Mouse (Mus musculus): Measurements from ENCODE around the gene Tmem213. TPM values are rescaled to one million over a fixed set of nuclear protein-coding genes. Genes with fewer than 3 reads are reported as not detected.
A peak's percentile ranks its signal among the peaks of the same experiment; 100 is the strongest.

Tmem213 gene
- polyA plus RNA-seq, 1 experiment from 2014 or later, result not detected

DNA sequence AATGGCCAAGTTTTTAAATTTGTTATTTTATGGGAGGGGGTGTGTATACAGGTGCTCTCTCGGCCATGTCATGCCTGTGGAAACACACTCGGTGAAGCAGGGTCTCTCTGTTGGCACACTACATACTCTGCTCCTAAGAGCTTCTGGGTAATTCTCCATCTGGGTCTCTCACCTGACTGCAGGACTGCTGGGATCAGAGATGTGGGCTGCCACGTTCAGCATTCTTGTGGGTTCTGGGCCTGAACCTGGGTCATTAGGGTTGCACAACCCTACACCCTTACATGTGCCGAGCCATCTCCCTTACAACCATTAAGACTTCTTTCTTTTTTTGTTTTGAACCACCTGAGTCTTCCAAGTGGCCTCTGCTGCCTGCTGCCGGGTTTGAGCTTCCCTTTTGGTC lies 12.8 kb downstream of the Tmem213 start:
- 63% methylated on average over 5 of the region's 5 CpGs for WGBS (ENCODE audit: insufficient replicate concordance)
- TF ChIP-seq EP300 (IDR thresholded peaks at IDR 0.05; ENCODE audit: low read depth), result no peak
- Histone ChIP-seq H3K27ac (ENCODE audit: low read depth) (peak overlapping the region; percentile 74), H3K9ac (replicated peaks) (no peak overlapping the region), H3K4me1 (ENCODE audit: insufficient read depth) (peaks cover 12% of the 10 kb centered on the region), H3K27me3 (ENCODE audit: insufficient read depth, low read length) (no peaks in the 10 kb centered on the region), H3K36me3 (replicated peaks; ENCODE audit: insufficient read depth, low read length) (no peaks in the 10 kb centered on the region), H3K9me3 (ENCODE audit: low read length) (no peaks in the 10 kb centered on the region), H3K4me2 (ENCODE audit: low read depth, low read length) (peak overlapping the region; percentile 22; the same call in 1 of the 2 replicates), H3K4me3 (ENCODE audit: low read depth, low read length) (no peak overlapping the region)
- DNase-seq (no peak), ATAC-seq (no peak)

DNA sequence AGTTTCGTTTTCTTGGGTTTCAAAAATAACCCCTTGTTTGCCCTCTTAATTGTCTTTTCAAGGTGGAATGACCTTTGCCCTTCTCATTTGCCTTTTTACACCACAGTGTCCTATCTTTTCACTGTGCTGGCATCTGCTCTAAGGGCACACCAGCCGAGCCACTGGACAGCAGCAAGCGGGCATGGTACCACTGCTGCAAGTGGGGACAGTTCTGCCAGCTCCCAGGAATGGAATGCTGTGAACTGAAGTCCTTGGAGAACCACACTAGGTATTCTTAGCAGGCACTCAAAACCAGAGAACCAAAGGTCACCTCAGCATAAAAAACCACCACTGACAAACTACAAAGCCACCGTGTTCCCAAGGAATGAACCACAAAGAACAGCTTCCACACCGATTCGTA lies 13.7 kb downstream of the Tmem213 start:
- Histone ChIP-seq H3K9ac (replicated peaks) (no peak overlapping the region), H3K4me1 (ENCODE audit: insufficient read depth) (peaks cover 12% of the 10 kb centered on the region), H3K36me3 (replicated peaks; ENCODE audit: insufficient read depth, low read length) (no peaks in the 10 kb centered on the region), H3K27me3 (ENCODE audit: insufficient read depth, low read length) (no peaks in the 10 kb centered on the region), H3K27ac (ENCODE audit: low read depth) (peak overlapping the region; percentile 74), H3K4me2 (ENCODE audit: low read depth, low read length) (peak overlapping the region; percentile 19; the same call in 1 of the 2 replicates), H3K9me3 (ENCODE audit: low read length) (no peaks in the 10 kb centered on the region), H3K4me3 (ENCODE audit: low read depth, low read length) (no peak overlapping the region)
- ATAC-seq (no peak), DNase-seq (no peak)
- WGBS (ENCODE audit: insufficient replicate concordance), result 56% methylated on average over 6 of the region's 6 CpGs
- TF ChIP-seq EP300 (IDR thresholded peaks at IDR 0.05; ENCODE audit: low read depth), result no peak
- no peak for TF ChIP-seq CTCF (IDR thresholded peaks at IDR 0.05; ENCODE audit: low read depth)

GRCm38 (mm10) chr6:38123471-38124206 lies 14.6 kb downstream of the Tmem213 start:
- no peak overlapping the region for H3K4me3 ChIP-seq (ENCODE audit: low read depth, low read length)
- H3K4me2 ChIP-seq (ENCODE audit: low read depth, low read length), result no peak overlapping the region
- 72% methylated on average over 18 of the region's 18 CpGs for WGBS (ENCODE audit: insufficient replicate concordance)
- no peaks in the 10 kb centered on the region for H3K27me3 ChIP-seq (ENCODE audit: insufficient read depth, low read length)
- ATAC-seq (no peak), DNase-seq (no peak)
- H3K9ac ChIP-seq (replicated peaks), result no peak overlapping the region
- TF ChIP-seq EP300 (IDR thresholded peaks at IDR 0.05; ENCODE audit: low read depth), result no peak
- peaks cover 12% of the 10 kb centered on the region for H3K4me1 ChIP-seq (ENCODE audit: insufficient read depth)
- H3K9me3 ChIP-seq (ENCODE audit: low read length), result no peaks in the 10 kb centered on the region
- H3K36me3 ChIP-seq (replicated peaks; ENCODE audit: insufficient read depth, low read length), result no peaks in the 10 kb centered on the region
- peak overlapping the region; percentile 29; the same call in 1 of the 2 replicates for H3K27ac ChIP-seq (ENCODE audit: low read depth)

DNA sequence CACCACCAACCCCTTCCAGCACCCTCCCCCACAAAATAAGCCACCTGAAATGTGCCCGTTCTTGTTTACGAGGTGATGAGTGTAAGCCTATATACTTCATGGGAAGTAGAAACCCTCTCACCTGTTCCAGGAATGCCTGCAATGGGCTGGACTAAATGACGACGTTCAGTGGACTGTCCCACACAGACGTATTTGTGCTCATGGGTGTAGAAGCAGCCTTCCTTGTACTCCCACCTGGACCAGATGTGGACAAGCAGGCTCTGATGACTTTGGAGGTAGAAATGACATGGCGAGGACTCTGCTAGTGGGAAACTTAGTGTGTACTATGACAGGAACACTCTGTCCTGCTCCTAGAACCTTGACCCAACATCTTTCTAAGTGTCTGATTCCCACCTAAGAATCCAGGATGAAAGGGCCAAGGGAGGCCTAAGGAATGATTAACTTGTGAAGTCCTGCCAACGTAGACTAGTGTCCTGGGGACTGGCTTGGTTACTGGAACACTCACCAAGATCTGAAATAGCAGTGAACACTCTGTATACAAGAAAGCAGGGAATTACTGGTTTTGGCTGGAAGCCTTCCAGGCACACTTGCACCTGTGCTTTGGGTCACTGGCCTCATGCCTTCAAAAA lies 15.3 kb downstream of the Tmem213 start, which contains the start of gene Atp6v0a4:
Gene Atp6v0a4 (minus strand): TSS at position 380 of the 629 bp plus-strand sequence.
- TF ChIP-seq CTCF (IDR thresholded peaks at IDR 0.05; ENCODE audit: low read depth) (no peak), EP300 (IDR thresholded peaks at IDR 0.05; ENCODE audit: low read depth) (no peak)
- Histone ChIP-seq H3K27ac (ENCODE audit: low read depth) (peak within 1 kb of the TSS; percentile 29; the same call in 1 of the 2 replicates), H3K27me3 (ENCODE audit: insufficient read depth, low read length) (no peaks in the 10 kb centered on the region), H3K4me1 (ENCODE audit: insufficient read depth) (peaks cover 12% of the 10 kb centered on the region), H3K4me3 (ENCODE audit: low read depth, low read length) (no peak within 1 kb of the TSS), H3K4me2 (ENCODE audit: low read depth, low read length) (no peak within 1 kb of the TSS), H3K36me3 (replicated peaks; ENCODE audit: insufficient read depth, low read length) (no peaks in the 10 kb centered on the region), H3K9ac (replicated peaks) (no peak within 1 kb of the TSS), H3K9me3 (ENCODE audit: low read length) (no peaks in the 10 kb centered on the region)
- no peak for DNase-seq
- no peak for ATAC-seq
- 74% methylated on average over 7 of the region's 7 CpGs for WGBS (ENCODE audit: insufficient replicate concordance)

DNA sequence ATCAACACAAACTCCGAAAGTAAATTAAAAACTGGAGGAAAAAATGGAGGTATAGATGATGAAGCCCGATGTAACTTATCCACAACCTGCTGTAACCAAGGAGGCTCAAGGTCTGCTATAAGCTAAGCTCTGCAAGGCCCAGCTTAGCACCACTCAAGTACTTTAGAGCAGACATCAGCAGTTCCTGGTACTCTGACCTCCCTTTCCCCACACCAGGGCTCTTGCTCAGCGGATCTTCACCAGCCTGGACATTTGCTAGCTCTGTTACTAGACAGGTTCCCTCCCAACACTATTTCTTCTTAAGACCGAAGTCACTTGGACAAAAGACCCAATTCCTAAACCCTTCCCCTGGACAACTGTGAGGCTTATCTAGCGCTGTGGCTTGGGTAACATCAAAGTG lies 15.8 kb downstream of the Tmem213 start:
- Histone ChIP-seq H3K36me3 (replicated peaks; ENCODE audit: insufficient read depth, low read length) (no peaks in the 10 kb centered on the region), H3K4me2 (ENCODE audit: low read depth, low read length) (no peak overlapping the region), H3K27me3 (ENCODE audit: insufficient read depth, low read length) (no peaks in the 10 kb centered on the region), H3K4me3 (ENCODE audit: low read depth, low read length) (no peak overlapping the region), H3K9ac (replicated peaks) (no peak overlapping the region), H3K27ac (ENCODE audit: low read depth) (no peak overlapping the region), H3K4me1 (ENCODE audit: insufficient read depth) (peaks cover 10% of the 10 kb centered on the region), H3K9me3 (ENCODE audit: low read length) (no peaks in the 10 kb centered on the region)
- no peak for DNase-seq
- TF ChIP-seq CTCF (IDR thresholded peaks at IDR 0.05; ENCODE audit: low read depth) (no peak), EP300 (IDR thresholded peaks at IDR 0.05; ENCODE audit: low read depth) (no peak)
- ATAC-seq, result no peak
- WGBS (ENCODE audit: insufficient replicate concordance), result 84% methylated on average over 5 of the region's 5 CpGs

DNA sequence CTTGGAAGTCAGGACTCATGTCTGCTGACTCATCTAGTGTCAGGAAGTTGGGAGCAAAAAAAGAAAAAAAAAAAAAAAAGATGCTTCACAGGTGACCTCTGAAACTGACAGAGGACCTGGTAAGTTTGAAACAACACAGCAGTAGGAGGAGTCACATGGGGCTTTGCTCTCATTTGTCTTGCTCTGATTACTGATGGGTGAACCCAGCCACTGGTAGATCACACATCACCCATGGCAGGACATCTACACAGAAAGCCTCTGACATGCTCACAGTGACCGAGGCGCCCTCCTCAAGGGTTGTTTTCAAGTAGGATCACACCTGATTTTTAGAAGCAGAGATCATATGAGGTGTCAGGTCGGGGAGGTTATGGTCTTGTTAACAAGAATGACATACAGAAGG lies 16.4 kb downstream of the Tmem213 start:
- TF ChIP-seq EP300 (IDR thresholded peaks at IDR 0.05; ENCODE audit: low read depth) (no peak), CTCF (IDR thresholded peaks at IDR 0.05; ENCODE audit: low read depth) (no peak)
- Histone ChIP-seq H3K27ac (ENCODE audit: low read depth) (no peak overlapping the region), H3K36me3 (replicated peaks; ENCODE audit: insufficient read depth, low read length) (no peaks in the 10 kb centered on the region), H3K9ac (replicated peaks) (no peak overlapping the region), H3K4me2 (ENCODE audit: low read depth, low read length) (no peak overlapping the region), H3K4me3 (ENCODE audit: low read depth, low read length) (no peak overlapping the region), H3K27me3 (ENCODE audit: insufficient read depth, low read length) (no peaks in the 10 kb centered on the region), H3K9me3 (ENCODE audit: low read length) (no peaks in the 10 kb centered on the region), H3K4me1 (ENCODE audit: insufficient read depth) (peaks cover 9% of the 10 kb centered on the region)
- ATAC-seq (no peak), DNase-seq (no peak)
- WGBS (ENCODE audit: insufficient replicate concordance), result 79% methylated on average over 3 of the region's 3 CpGs
